Mouse (Mus musculus) v-Abl transformed pro-B cells (cell line): ENCODE data around the gene Rilp.
"Not testable (repeated sequence)": the region's sequence is repeated elsewhere in the genome, so short reads cannot be mapped to it uniquely, and the experiment has no call there.

Experiments used
- in situ Hi-C, 2 experiments: fragments of 400-800 bp; cut with MboI; formaldehyde crosslinking; loops; one replicate each; pipeline ENCODE4 v1.15.1; 2025; ENCODE audit not compliant: unreplicated experiment in 2 of 2

Gene Rilp

DNA sequence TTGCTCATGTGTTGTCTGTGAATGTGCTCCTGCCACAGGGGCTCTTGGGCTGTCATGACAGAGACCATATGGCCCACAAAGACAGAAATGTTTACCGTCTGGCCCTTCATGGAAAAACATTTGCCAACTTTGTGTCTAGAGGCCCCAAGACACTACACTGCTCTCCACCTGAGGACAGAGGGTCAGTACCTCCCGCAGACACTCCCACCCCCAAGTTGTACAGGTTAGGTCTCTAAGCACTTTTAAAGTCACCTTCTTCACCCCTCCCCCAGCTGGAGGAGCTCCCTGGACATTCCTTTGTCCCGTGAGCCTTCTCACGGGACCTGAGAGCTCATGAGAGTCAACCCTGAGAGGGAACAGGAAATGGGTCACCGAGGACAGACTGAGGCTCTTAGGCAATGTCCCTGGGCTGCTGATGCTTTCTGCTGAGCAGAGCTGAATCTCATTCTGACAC lies 39.8 kb downstream of the Rilp start:
- in situ Hi-C loops: no loop called here

- in situ Hi-C loops: no loop called here
Observed at GRCm38 (mm10) chr11:75550200-75550946, 40.5 kb downstream of the Rilp start.

DNA sequence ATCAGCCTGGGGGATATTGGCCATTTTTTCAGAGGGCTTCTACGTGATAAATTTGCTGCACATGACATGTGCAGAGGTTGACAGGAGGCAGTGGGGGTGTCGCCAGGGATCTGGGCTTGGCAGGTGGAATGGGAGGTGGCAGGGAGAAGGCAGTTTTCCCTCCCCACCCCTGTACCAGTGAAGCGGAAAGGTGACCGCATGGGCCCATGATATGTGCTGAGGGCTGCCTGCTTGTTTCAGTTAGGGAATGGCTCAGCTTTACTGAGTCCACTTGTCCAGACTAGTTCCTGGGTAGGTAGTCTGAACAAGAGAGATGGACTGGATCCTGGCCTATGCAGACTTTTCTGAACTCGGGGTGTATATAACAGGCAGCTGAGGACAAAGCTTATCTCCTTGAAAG lies 41.4 kb downstream of the Rilp start:
- in situ Hi-C loops: no loop called here

DNA sequence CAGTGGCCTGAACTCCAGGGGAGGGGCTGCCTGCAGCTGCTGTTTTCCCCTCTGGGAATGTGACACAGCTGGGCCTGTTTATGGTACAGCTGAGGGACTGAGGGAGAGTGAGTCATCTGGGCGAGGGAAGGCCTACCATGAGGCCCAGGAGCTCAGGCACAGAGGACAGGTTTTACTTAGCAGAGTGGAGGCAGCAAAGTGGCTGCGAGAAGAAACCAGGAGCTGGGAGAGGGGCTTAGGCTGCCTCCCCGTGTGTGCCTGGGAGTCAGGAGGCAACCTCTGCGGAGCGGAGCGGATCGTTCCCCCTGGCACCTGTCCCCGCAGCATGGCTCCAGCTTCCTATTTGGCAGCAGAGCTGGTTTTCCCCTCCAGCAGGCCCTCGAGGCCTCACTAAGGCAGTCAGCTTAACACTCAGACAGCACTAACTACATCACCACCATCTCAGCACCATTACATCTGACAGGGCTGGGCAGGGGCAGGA lies 42.1 kb downstream of the Rilp start:
- in situ Hi-C loops: no loop called here

- in situ Hi-C loops: no loop called here
Observed at GRCm38 (mm10) chr11:75552906-75553482, 43.1 kb downstream of the Rilp start.

DNA sequence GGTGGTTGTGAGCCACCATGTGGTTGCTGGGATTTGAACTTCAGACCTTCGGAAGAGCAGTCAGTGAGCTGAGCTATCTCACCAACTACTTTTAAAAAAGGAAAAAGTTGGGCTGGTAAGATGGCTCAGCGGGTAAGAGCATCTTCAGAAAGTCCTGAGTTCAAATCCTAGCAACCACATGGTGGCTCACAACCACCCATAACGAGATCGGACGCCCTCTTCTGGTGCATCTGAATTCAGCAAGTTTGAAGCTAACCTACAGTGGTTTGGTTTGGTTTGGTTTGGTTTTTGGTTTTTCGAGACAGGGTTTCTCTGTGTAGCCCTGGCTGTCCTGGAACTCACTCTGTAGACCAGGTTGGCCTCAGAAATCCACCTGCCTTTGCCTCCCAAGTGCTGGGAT lies 46.1 kb downstream of the Rilp start:
- in situ Hi-C loops: not testable (repeated sequence)

GRCm38 (mm10) chr11:75557142-75557541 lies 47.2 kb downstream of the Rilp start:
- in situ Hi-C loops: no loop called here

GRCm38 (mm10) chr11:75558101-75558500 lies 48.2 kb downstream of the Rilp start:
- in situ Hi-C loops: no loop called here

DNA sequence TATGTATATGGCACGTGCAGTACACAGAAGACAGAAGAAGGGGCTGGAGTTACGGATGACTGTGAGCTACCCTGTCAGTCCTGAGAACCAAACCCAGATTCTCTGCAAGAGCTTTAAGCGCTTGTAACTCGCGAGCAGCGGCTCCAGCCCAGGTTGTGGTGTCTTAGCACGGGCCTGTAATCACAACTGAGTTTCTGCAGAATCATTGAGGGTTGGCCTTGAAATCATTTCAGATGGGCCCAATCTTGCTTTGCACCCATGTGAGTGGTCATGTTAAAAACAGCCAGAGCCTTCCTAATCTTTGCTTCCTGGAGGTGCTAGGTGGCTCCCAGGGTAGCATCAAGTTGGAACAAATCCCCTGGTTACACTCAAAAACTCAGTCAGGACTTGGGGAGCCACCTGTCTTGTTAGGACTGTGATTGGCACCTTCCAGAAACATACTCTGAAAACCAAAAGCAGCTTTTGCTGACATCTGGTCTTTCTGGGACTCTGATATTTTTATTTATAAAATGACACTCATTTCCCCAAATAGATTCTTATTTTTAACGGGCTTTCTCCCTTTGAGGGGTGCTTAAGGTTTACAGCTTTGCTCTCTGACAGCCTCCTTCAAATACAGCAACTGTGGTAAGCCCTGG lies 50.1 kb downstream of the Rilp start:
- in situ Hi-C loops: no loop called here

DNA sequence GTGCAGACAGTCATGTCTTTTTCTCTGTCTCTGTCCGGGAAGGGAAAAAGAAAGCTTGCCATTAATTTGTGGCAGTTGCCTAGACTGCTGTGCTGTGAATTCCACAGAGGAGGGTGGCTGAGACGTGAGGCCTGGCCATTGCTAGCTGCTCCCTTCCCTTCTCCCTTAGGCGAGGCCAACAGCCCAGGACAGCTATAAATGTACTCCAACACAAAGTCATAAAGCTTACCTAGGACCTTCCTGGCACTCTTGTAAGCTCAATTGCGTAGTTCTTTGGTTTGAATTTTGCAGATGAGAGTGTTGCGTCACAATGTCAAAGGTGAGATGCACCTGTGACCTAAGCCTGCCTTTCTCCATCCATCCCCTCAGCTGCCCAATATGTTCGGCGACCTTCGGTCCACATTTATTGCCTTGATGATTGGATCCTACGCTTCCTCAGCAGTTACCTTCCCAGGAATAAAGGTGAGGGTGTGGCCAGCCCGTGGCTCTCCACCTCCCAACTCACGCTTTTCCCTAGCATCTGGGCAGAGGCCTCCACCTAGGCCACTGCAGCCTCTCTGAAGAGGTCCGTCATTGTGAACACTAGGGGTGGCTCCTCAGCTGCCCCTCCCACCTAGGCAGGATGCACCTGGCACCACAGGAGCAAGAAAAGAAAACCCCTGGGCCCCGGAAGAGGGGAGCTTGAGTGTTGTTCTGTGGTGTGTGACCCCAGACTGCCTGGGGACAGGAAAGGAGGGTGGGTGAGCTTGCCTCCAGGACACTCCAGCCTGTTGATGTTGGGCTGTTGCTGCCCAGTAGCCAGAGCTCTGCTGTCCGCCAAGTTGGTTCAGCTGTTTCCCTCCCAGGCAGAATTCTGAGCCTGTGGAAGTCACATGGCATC lies 50.9 kb downstream of the Rilp start:
- in situ Hi-C loops: no loop called here

GRCm38 (mm10) chr11:75561410-75561791 lies 51.5 kb downstream of the Rilp start:
- in situ Hi-C loops: no loop called here
